Mouse (Mus musculus): ENCODE measurements around the gene Htra2.

The Htra2 gene

DNA sequence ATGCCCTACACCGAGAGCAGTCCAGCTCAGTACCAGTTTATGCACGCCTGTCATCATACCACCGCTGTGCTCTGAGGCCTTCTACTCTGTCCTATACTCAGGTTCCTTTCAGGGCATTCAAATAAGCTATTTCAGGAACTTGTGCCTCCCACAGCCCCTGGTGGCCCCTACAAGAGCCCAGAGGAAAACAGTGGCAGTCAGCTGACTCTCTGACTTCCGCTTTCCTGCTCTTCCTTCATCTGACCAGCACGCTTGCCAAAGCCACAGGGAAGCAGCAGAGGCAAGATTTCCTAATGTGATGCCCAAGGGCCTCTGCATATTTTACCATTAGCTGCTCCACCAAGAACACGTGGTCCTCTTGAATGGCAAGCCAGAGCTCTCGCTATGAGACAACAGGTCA, 50.2 kb downstream of the Htra2 start:
- no peak for DNase-seq (ENCODE audit: low spot score)

DNA sequence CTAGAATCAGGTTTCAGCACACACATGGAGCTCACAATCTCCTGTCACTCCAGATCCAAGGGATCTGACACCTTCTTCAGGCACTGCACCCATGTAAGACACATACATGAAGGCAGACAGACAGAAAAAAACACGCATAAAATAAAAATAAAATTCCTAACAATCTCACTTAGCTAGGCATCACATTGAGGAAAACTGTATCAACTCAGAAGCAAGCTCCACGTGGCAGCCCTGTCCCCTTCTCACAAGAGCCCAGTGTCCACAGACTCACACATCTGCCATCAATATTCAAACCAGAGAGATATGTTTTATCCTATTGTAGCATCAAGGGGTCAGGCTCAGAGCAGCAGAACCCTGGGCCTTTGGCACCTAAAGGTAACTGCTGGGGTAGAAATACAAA, 50.8 kb downstream of the Htra2 start:
- DNase-seq (ENCODE audit: low spot score), result no peak

DNA sequence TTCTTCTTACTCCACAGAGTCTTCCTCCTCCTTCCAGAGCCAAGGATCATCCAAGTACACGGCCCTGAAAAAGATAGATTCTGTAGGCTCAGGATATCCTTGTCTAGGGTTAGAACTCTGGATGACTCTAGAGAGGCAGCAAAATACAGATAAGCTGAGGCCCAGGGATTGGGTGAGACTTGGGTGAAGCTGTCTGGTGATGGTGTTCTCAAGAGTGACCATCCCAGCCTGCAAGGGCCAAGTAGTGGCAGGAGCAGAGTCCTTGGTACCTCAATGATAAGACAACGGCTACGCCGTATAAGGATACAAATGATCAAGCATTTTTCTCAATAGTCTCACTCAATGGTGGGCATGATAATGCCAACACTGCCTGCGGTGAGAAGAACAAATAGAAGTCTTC, 51.2 kb downstream of the Htra2 start:
- DNase-seq (ENCODE audit: low spot score), result no peak

DNA sequence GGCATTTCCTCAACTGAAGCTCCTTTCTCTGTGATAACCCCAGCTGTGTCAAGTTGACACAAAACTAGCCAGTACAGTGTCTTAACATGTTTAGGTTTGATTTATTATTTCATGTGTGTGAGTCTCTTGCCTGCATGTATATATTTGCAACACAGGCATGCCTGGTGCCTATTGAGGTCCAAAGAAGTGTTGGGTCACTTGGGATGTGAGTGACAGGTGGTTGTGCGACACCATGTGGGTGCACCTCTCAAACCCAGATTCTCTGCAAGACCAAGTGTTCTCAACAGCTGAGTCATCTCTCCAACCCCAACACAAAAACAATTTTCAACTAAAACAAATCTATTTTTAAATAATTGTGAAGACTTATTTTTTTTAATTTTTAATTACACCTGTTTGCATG, 52.0 kb downstream of the Htra2 start:
- DNase-seq (ENCODE audit: low spot score), result no peak

Measured in urinary bladder, postnatal 10 days (tissue).